Mouse (Mus musculus) MEL (cell line): ENCODE results near the gene Arhgef3. TPM values are rescaled to one million over a fixed set of nuclear protein-coding genes. Genes with fewer than 3 reads are reported as not detected.

Source experiments
- DNase-seq: peaks from one replicate; pipeline ENCODE4 v3.0.0; 2011; ENCODE audit warnings: low read depth, low spot score
- H3K27ac ChIP-seq: 2 replicates; pipeline ENCODE4 v1.5.1; 2012; ENCODE audit warnings: low read depth, mild to moderate bottlenecking, control low read depth, low read length, moderate library complexity; ENCODE audit not compliant: control insufficient read depth
- H3K27me3 ChIP-seq, 2 experiments: fragments of 150-350 bp in 1 of 2; sonication (generic) in 1 of 2; 2 replicates each; pipeline ENCODE4 v1.6.1; 2012; ENCODE audit warnings: low read length in 2 of 2, mild to moderate bottlenecking in 2 of 2, improper control_type of control experiment in 1 of 2, moderate library complexity in 1 of 2; ENCODE audit not compliant: insufficient read depth in 2 of 2, control insufficient read depth in 1 of 2
- H3K36me3 ChIP-seq, 2 experiments: 2 replicates each; pipeline ENCODE4 v1.6.1; 2012 to 2014; ENCODE audit warnings: low read length in 2 of 2, improper control_type of control experiment in 1 of 2, inconsistent platforms in 1 of 2, mild to moderate bottlenecking in 1 of 2; ENCODE audit not compliant: insufficient read depth in 2 of 2, control insufficient read depth in 1 of 2
- H3K4me1 ChIP-seq, 2 experiments: fragments of 150-350 bp in 1 of 2; sonication (generic) in 1 of 2; 2 replicates each; pipeline ENCODE4 v1.6.1; 2012; ENCODE audit warnings: low read length in 2 of 2, improper control_type of control experiment in 1 of 2, mild to moderate bottlenecking in 1 of 2; ENCODE audit not compliant: insufficient read depth in 2 of 2, control insufficient read depth in 1 of 2
- H3K4me3 ChIP-seq, 2 experiments: fragments of 150-350 bp in 1 of 2; sonication (generic) in 1 of 2; 2 replicates each; pipeline ENCODE4 v1.5.1; 2012; ENCODE audit warnings: low read depth in 2 of 2, low read length in 2 of 2, mild to moderate bottlenecking in 2 of 2, moderate library complexity in 2 of 2, control low read depth in 1 of 2, improper control_type of control experiment in 1 of 2; ENCODE audit not compliant: control insufficient read depth in 1 of 2, insufficient read depth in 1 of 2
- H3K79me2 ChIP-seq: 2 replicates; pipeline ENCODE4 v1.6.1; 2012; ENCODE audit warnings: mild to moderate bottlenecking, low read length, moderate library complexity; ENCODE audit not compliant: control insufficient read depth, poor library complexity, insufficient read depth
- H3K9ac ChIP-seq: 2 replicates; pipeline ENCODE4 v1.6.1; 2012; ENCODE audit warnings: low read depth, mild to moderate bottlenecking, control low read depth, low read length, moderate library complexity; ENCODE audit not compliant: control insufficient read depth, poor library complexity, severe bottlenecking
- H3K9me3 ChIP-seq: fragments of 150-350 bp; sonication (generic); replicated peaks from 2 replicates; pipeline ENCODE4 v1.6.1; 2012; ENCODE audit warnings: mild to moderate bottlenecking, low read length, improper control_type of control experiment, moderate library complexity; ENCODE audit not compliant: insufficient read depth
- CHD2 ChIP-seq: IDR thresholded peaks from 2 replicates; pipeline ENCODE4 v1.6.1; 2011; ENCODE audit warnings: low read length, improper control_type of control experiment
- ELF1 ChIP-seq: IDR thresholded peaks from 2 replicates; pipeline ENCODE4 v1.6.1; 2014; ENCODE audit warnings: low read depth, mild to moderate bottlenecking, inconsistent platforms, low read length, improper control_type of control experiment, moderate library complexity
- ETS1 ChIP-seq: IDR thresholded peaks from 2 replicates; pipeline ENCODE4 v1.6.1; 2012; ENCODE audit warnings: low read depth, mild to moderate bottlenecking, inconsistent platforms, low read length, improper control_type of control experiment, moderate library complexity
- GATA1 ChIP-seq: IDR thresholded peaks from 2 replicates; pipeline ENCODE4 v1.6.1; 2011; ENCODE audit warnings: low read depth, low read length, improper control_type of control experiment
- KAT2A ChIP-seq: conservative IDR thresholded peaks from 2 replicates; pipeline ENCODE4 v1.6.1; 2012; ENCODE audit warnings: low read depth, low read length, improper control_type of control experiment, inconsistent platforms
- MAX ChIP-seq: IDR thresholded peaks from 2 replicates; pipeline ENCODE4 v1.6.1; 2011; ENCODE audit warnings: low read length, improper control_type of control experiment
- MAZ ChIP-seq: IDR thresholded peaks from 2 replicates; pipeline ENCODE4 v1.6.1; 2012; ENCODE audit warnings: low read depth, mild to moderate bottlenecking, inconsistent platforms, low read length, improper control_type of control experiment
- MYC ChIP-seq: IDR thresholded peaks from 2 replicates; pipeline ENCODE4 v1.6.1; 2011; ENCODE audit warnings: low read depth, mild to moderate bottlenecking, low read length, improper control_type of control experiment, moderate library complexity
- NELFE ChIP-seq: IDR thresholded peaks from 2 replicates; pipeline ENCODE4 v1.6.1; 2011; ENCODE audit warnings: low read depth, low read length, improper control_type of control experiment
- NRF1 ChIP-seq: IDR thresholded peaks from 2 replicates; pipeline ENCODE4 v1.6.1; 2014; ENCODE audit warnings: low read depth, mild to moderate bottlenecking, inconsistent platforms, low read length, improper control_type of control experiment, moderate library complexity; ENCODE audit not compliant: poor library complexity, insufficient read depth, severe bottlenecking
- POLR2AphosphoS2 ChIP-seq: IDR thresholded peaks from 2 replicates; pipeline ENCODE4 v1.6.1; 2011; ENCODE audit warnings: low read length, improper control_type of control experiment
- RAD21 ChIP-seq: IDR thresholded peaks from 2 replicates; pipeline ENCODE4 v1.6.1; 2011; ENCODE audit warnings: mild to moderate bottlenecking, low read depth, low read length, improper control_type of control experiment
- TAL1 ChIP-seq: IDR thresholded peaks from 2 replicates; pipeline ENCODE4 v1.6.1; 2012; ENCODE audit warnings: mild to moderate bottlenecking, inconsistent platforms, low read length, moderate library complexity, mixed read lengths
- TBP ChIP-seq: IDR thresholded peaks from 2 replicates; pipeline ENCODE4 v1.8.0; 2011; ENCODE audit warnings: low read depth, low read length, improper control_type of control experiment
- TCF12 ChIP-seq: IDR thresholded peaks from 2 replicates; pipeline ENCODE4 v1.6.1; 2014; ENCODE audit warnings: low read depth, mild to moderate bottlenecking, inconsistent platforms, low read length, improper control_type of control experiment, moderate library complexity
- USF1 ChIP-seq: IDR thresholded peaks from 2 replicates; pipeline ENCODE4 v1.6.1; 2014; ENCODE audit warnings: low read depth, mild to moderate bottlenecking, inconsistent platforms, low read length, improper control_type of control experiment, moderate library complexity
- ZNF384 ChIP-seq: IDR thresholded peaks from 2 replicates; pipeline ENCODE4 v1.6.1; 2012; ENCODE audit warnings: low read depth, mild to moderate bottlenecking, inconsistent platforms, low read length, improper control_type of control experiment
- polyA plus RNA-seq, 2 experiments: library from polyadenylated mRNA; stranded (reverse) in 1 of 2; unstranded in 1 of 2; fragments of >175 nt in 1 of 2; fragments of >200 nt in 1 of 2; gene quantifications; 2 replicates each; pipeline versions ENCODE4 v1.2.1 to v1.2.4; 2012; ENCODE audit warnings: low replicate concordance in 2 of 2, low read depth in 1 of 2; ENCODE audit not compliant: insufficient read length in 2 of 2, insufficient read depth in 1 of 2, missing spikeins in 1 of 2
- total RNA-seq: library from RNA; depleted of rRNA; stranded (reverse); fragments of 300-350 nt; gene quantifications from 2 replicates; pipeline ENCODE4 v1.2.3, GENCODE M21; 2012

Arhgef3 gene
- total and polyA plus RNA-seq, 3 experiments = 2.1 to 2.7 TPM; not detected in 1

- Histone ChIP-seq H3K27ac (no peak overlapping the region), H3K4me3 (no peak overlapping the region), H3K9me3 (no peaks in the 10 kb centered on the region), H3K79me2 (no peaks in the 10 kb centered on the region), H3K9ac (no peak overlapping the region), H3K36me3 (no peaks in the 10 kb centered on the region), H3K4me1 (no peaks in the 10 kb centered on the region; a peak in 1 of 4 replicates), H3K27me3 (no peaks in the 10 kb centered on the region)
- no peak for DNase-seq
- TF ChIP-seq ELF1 (no peak), MAZ (no peak), MYC (no peak), POLR2AphosphoS2 (no peak), CHD2 (no peak)
Observed at GRCm38 (mm10) chr14:27390663-27391062, 276.0 kb downstream of the Arhgef3 start.

DNA sequence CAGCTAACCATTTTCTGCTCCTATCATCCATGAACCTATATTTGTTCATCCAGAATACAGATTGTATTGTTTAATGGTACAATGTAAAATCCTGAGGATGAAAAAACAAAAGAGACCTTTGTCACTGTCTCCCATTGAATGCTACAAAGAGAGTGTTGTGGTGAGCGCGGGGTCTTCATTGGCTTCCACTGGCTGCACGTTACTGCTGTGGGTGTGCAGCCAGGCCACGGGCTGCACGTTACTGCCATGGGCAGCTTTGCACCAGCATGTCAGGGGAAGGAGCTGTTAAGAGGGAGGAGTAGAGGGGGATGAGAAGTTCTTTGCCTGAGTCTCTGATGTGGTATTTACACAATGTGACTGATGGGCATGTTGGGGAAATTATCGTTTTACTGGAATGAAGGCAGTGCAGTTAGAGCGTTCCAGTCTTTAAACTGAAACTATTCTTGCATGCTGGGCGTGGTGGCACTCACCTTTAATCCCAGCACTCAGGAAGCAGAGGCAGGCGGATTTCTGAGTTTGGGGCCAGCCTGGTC lies 277.1 kb downstream of the Arhgef3 start:
- TF ChIP-seq KAT2A (no peak), NELFE (no peak), MAZ (no peak), CHD2 (no peak), NRF1 (no peak), USF1 (no peak), TAL1 (no peak), GATA1 (no peak), ZNF384 (no peak), ELF1 (no peak), MAX (no peak), ETS1 (no peak), RAD21 (no peak), TCF12 (no peak), TBP (no peak)
- DNase-seq = no peak
- Histone ChIP-seq H3K27me3 (no peaks in the 10 kb centered on the region), H3K9me3 (no peaks in the 10 kb centered on the region), H3K4me1 (no peaks in the 10 kb centered on the region), H3K4me3 (no peak overlapping the region), H3K79me2 (no peaks in the 10 kb centered on the region), H3K36me3 (no peaks in the 10 kb centered on the region), H3K9ac (no peak overlapping the region), H3K27ac (no peak overlapping the region)
